Mouse (Mus musculus) stomach, postnatal 0 days (tissue): ENCODE results near the gene Ndufs7. TPM values are rescaled to one million over a fixed set of nuclear protein-coding genes. Genes with fewer than 3 reads are reported as not detected.

Experiments
- ATAC-seq: fragments of 200-750 bp; cut with Nextera tagmentation; 2 replicates; pipeline ENCODE4 v1.8.0; 2017; ENCODE audit not compliant: low FRiP score, low TSS enrichment
- DNase-seq: peaks from one replicate; pipeline ENCODE4 v3.0.0-alpha.2; 2016; ENCODE audit warnings: low spot score
- H3K27ac ChIP-seq: fragments of 300-500 bp; sonication (generic); replicated peaks from 2 replicates; pipeline ENCODE4 v1.5.1; 2014; ENCODE audit warnings: mild to moderate bottlenecking, control low read depth
- H3K27me3 ChIP-seq: fragments of 300-500 bp; sonication (generic); 2 replicates; pipeline ENCODE4 v1.6.1; 2014; ENCODE audit warnings: low read length; ENCODE audit not compliant: control insufficient read depth, insufficient read depth
- H3K36me3 ChIP-seq: fragments of 300-500 bp; sonication (generic); 2 replicates; pipeline ENCODE4 v1.6.1; 2014; ENCODE audit warnings: low read length, mixed read lengths; ENCODE audit not compliant: control insufficient read depth, insufficient read depth
- H3K4me1 ChIP-seq: fragments of 300-500 bp; sonication (generic); replicated peaks from 2 replicates; pipeline ENCODE4 v1.6.1; 2014; ENCODE audit warnings: antibody characterized with exemption; ENCODE audit not compliant: control insufficient read depth, insufficient read depth
- H3K4me2 ChIP-seq: fragments of 300-500 bp; sonication (generic); replicated peaks from 2 replicates; pipeline ENCODE4 v1.6.1; 2014; ENCODE audit warnings: low read depth, mild to moderate bottlenecking, control low read depth, moderate library complexity
- H3K4me3 ChIP-seq: fragments of 300-500 bp; sonication (generic); 2 replicates; pipeline ENCODE4 v1.5.1; 2014; ENCODE audit warnings: low read depth, low read length, control low read depth
- H3K9ac ChIP-seq: fragments of 300-500 bp; sonication (generic); 2 replicates; pipeline ENCODE4 v1.6.1; 2014; ENCODE audit warnings: mild to moderate bottlenecking, low read length, control low read depth, mixed read lengths
- H3K9me3 ChIP-seq: fragments of 300-500 bp; sonication (generic); 2 replicates; pipeline ENCODE4 v1.6.1; 2016; ENCODE audit warnings: low read length; ENCODE audit not compliant: control insufficient read depth
- CTCF ChIP-seq: IDR thresholded peaks from 2 replicates; pipeline ENCODE4 v1.5.1; 2016; ENCODE audit warnings: antibody characterized with exemption, low read depth, mild to moderate bottlenecking, moderate library complexity
- EP300 ChIP-seq: optimal IDR thresholded peaks from 2 replicates; pipeline ENCODE3; 2016; ENCODE audit warnings: antibody characterized with exemption
- WGBS: fragments of 180-500 bp; shearing (Covaris S2); extraction: QIAGEN DNeasy Blood & Tissue Kit; methylation state at CpG from one replicate; pipeline ENCODE4 v1.1.7; 2014; 5-methylcytosine and 5-hydroxymethylcytosine counted together
- polyA plus RNA-seq: library from polyadenylated mRNA; unstranded; fragments of >200 nt; fragmentation: Nextera tagmentation; extraction: Ambion mirVana; gene quantifications from 2 replicates; pipeline ENCODE4 v1.2.1, GENCODE M21; 2015

Ndufs7 gene
- polyA plus RNA-seq, 1 experiment from 2014 or later = 403 TPM

DNA sequence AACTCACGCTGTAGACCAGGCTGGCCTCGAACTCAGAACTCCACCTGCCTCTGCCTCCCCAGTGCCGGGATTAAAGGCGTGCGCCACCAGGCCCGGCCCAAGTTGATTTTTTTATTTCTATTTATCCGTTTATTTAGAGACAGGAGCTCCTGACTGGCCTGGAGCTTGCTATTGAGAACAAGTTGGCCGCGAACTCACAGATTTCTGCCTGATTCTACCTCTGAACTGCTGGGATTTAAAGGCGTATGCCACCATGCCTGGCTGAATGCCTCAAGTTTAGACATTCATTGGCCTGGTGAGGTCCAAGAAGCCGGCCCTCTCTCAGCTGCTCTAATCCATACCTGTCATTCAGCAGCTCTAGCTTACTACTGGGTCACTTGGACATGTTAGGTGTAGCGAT, 13.2 kb downstream of the Ndufs7 start:
- peaks cover 7% of the 10 kb centered on the region for H3K36me3 ChIP-seq
- H3K27me3 ChIP-seq = no peaks in the 10 kb centered on the region
- H3K9ac ChIP-seq = no peak overlapping the region
- H3K4me2 ChIP-seq = peak overlapping the region; percentile 85
- TF ChIP-seq CTCF (no peak), EP300 (no peak)
- WGBS = 69% methylated on average over 12 of the region's 12 CpGs
- peak overlapping the region; percentile 98 for H3K27ac ChIP-seq
- H3K9me3 ChIP-seq = no peaks in the 10 kb centered on the region
- ATAC-seq (no peak), DNase-seq (no peak)
- peaks cover 10% of the 10 kb centered on the region; the same call in 1 of the 2 replicates for H3K4me1 ChIP-seq
- peak overlapping the region; percentile 48 for H3K4me3 ChIP-seq

DNA sequence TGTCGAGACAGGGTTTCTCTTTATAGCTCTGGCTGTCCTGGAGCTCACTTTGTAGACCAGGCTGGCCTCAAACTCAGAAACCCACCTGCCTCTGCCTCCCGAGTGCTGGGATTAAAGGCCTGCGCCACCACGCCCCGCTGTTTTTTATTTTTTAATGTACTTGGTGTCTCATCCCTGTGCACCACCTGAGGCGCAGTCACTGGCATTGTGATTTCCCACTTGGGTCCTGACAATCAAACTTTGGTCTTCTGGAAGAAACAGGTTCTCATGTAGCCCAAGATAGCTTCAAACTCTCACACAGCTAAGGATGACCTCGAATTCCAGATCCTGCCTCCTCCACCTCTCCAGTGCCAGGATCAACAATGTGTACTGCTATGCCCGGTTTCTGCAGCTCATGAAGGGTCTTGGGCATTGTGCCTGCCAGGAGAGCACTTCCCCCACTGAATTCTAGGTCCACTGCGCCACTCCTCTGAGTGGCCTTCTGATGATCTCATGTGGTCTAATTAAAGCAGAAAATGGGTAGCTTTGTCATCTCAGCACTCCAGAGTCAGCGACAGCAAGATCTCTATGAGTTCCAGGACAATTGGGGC, 13.9 kb downstream of the Ndufs7 start:
- no peak for ATAC-seq
- DNase-seq = no peak
- Histone ChIP-seq H3K4me2 (no peak overlapping the region), H3K27ac (no peak overlapping the region), H3K27me3 (no peaks in the 10 kb centered on the region), H3K4me1 (peaks cover 13% of the 10 kb centered on the region; the same call in 1 of the 2 replicates), H3K9me3 (no peaks in the 10 kb centered on the region), H3K4me3 (no peak overlapping the region), H3K9ac (no peak overlapping the region), H3K36me3 (peaks cover 4% of the 10 kb centered on the region)
- 91% methylated on average over 10 of the region's 10 CpGs for WGBS
- TF ChIP-seq EP300 = no peak
- TF ChIP-seq CTCF = no peak

DNA sequence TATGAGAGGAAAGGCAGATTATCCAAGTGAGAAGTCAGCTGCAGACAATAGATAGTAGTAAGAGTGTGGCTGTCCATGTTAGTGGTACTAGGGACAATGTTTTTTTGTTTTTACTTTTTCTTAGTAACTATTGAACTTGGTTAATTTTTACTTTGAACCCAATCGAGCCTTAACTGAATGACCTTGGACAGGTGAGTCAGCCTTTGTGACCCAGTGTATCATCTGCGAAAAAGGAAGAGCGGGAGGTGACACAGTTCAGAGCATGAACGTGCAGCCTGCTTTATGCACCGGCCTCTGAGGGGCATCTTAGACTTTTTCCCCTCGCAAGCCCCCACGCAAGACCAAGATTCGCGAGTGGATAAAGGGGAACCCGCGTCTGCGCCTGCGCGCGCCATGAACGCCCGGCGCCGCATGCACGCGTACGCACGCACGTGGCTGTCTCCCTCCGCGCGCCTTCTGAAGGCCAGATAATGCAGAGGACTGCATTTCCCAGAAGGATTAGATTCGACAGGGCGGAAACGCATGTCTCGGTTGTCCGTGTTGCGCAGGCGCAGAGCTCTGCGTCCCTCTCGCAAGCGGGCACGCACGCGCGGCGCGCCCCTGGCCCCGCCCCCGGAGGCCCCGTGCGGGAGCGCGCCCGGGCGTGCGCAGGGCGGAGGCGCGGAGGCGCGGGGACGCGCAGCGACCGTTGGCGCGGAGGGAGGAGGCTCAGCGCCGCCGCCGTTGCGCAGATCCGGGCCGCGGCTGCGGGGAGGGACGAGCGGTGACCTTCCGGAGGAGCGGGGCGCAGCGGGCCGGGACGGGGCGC, 15.6 kb downstream of the Ndufs7 start:
- Histone ChIP-seq H3K4me3 (peak overlapping the region; percentile 74), H3K9me3 (no peaks in the 10 kb centered on the region), H3K4me1 (peaks cover 14% of the 10 kb centered on the region; the same call in 1 of the 2 replicates), H3K36me3 (no peaks in the 10 kb centered on the region), H3K9ac (peak overlapping the region; percentile 85), H3K4me2 (peak overlapping the region; percentile 70), H3K27ac (peak overlapping the region; percentile 87), H3K27me3 (no peaks in the 10 kb centered on the region)
- DNase-seq (peak; percentile 98), ATAC-seq (peak; percentile 61)
- TF ChIP-seq CTCF (no peak), EP300 (no peak)
- WGBS = 1% methylated on average over 79 of the region's 81 CpGs

DNA sequence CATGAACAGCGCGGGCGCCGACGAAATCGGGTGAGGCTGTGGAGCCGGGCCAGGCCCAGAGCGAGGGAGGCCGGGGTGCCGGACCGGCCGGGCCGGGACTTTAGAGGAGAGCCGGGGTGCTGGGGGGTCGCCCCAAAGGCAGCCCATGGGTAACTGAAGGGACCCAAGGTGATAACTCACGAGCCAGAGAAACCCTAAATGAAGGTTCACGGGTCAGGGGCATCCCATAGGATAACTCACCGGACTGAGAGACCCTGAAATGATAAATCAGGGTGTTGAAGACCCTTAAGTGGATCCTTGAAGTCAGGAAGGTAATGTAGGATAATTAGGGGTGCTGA, 16.2 kb downstream of the Ndufs7 start:
- WGBS = under 1% methylated on average over 18 of the region's 18 CpGs
- Histone ChIP-seq H3K4me3 (peak overlapping the region; percentile 74), H3K9me3 (no peaks in the 10 kb centered on the region), H3K27me3 (no peaks in the 10 kb centered on the region), H3K9ac (peak overlapping the region; percentile 85), H3K36me3 (no peaks in the 10 kb centered on the region), H3K4me1 (peaks cover 8% of the 10 kb centered on the region; the same call in 1 of the 2 replicates), H3K27ac (peak overlapping the region; percentile 87), H3K4me2 (peak overlapping the region; percentile 70)
- no peak for TF ChIP-seq CTCF
- no peak for TF ChIP-seq EP300
- DNase-seq = no peak
- no peak for ATAC-seq

DNA sequence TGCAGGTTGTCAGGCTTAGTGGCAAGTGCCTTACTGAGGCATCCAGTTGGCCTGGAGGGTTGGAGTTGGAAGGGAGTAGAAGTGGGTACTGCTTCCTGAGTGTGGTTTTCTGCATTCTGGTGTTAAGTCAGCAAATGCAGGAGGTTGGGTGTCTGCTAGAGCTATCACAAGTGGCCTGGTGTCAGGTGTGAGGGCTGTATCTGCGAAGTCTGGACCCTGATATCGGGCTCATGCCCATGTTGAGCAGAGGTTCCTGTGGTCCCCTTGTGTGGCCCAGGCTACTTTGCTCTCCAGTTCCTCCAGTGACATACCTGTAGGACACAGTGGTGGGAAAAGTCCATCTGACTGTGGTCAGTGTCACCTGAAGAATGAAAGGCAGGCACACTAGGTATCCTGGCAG, 21.2 kb downstream of the Ndufs7 start:
- H3K9ac ChIP-seq = 0 out of 2 replicates have a peak overlapping the region, but pooled peaks have one; percentile 35
- no peak overlapping the region for H3K4me2 ChIP-seq
- H3K4me1 ChIP-seq = peaks cover 11% of the 10 kb centered on the region; the same call in 1 of the 2 replicates
- ATAC-seq = no peak
- H3K27me3 ChIP-seq = no peaks in the 10 kb centered on the region
- no peak for DNase-seq
- no peaks in the 10 kb centered on the region for H3K9me3 ChIP-seq
- 96% methylated on average over 2 of the region's 2 CpGs for WGBS
- TF ChIP-seq EP300 (no peak), CTCF (no peak)
- no peak overlapping the region for H3K27ac ChIP-seq
- peaks cover 6% of the 10 kb centered on the region for H3K36me3 ChIP-seq
- no peak overlapping the region for H3K4me3 ChIP-seq

DNA sequence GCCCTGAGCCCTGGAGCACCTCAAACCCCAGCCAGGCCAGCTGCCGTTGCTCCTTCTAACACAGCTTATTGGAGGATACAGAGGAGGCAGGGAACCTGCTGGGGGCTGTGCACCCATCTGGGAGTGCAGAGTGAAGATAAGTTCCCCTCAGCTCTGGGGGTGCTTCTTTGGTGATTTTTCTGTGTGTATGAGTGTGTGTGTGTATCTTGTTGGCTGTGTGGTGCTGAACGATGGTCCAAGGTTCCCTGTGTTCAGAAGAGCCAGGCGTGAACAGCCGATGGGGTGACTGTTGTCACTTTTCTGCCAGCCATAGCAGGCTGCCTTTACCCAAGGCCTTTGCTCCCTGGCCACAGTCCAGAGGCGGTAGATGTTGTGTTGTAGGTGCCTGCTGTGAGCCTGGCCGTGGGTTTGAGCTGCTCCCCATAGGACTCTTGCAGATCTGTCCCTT, 21.8 kb downstream of the Ndufs7 start:
- H3K4me2 ChIP-seq = no peak overlapping the region
- ATAC-seq (no peak), DNase-seq (peak; percentile 20)
- peaks cover 11% of the 10 kb centered on the region; the same call in 1 of the 2 replicates for H3K4me1 ChIP-seq
- no peaks in the 10 kb centered on the region for H3K27me3 ChIP-seq
- peak overlapping the region; percentile 35 for H3K9ac ChIP-seq
- peak overlapping the region; percentile 4; the same call in 1 of the 2 replicates for H3K27ac ChIP-seq
- H3K36me3 ChIP-seq = peaks cover 6% of the 10 kb centered on the region
- H3K4me3 ChIP-seq = no peak overlapping the region
- no peak for TF ChIP-seq CTCF
- TF ChIP-seq EP300 = no peak
- WGBS = 68% methylated on average over 6 of the region's 6 CpGs
- H3K9me3 ChIP-seq = no peaks in the 10 kb centered on the region
